ENCODE assay signal across 26 mouse cellular contexts in the genomic region with DNA sequence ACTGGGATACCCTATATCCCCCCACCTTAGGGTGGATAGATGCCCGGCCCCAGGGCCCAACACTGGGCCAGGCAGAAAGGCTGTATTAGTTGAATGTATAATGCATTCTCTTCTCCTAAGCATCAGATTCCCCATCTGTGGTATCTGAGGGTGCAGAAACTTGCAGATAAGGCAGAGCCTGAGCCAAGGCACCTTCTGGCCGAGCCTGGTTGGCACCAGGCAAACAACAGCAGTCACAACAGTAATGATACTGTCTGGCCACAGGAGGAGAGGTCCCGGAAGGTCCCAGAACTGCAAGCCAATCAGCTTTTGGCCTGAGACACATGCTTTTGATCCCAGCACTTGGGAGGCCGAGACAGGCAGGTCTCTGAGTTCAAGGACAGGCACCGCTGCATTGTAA. TPM values are rescaled to one million over a fixed set of nuclear protein-coding genes. Genes with fewer than 3 reads are reported as not detected.
"Had no signal": no experiment of that assay in that cellular context is flagged by ENCODE, and none has a peak within 500 bp of the region (broad histone marks: within the 10 kb centered on the region; RNA-seq: fewer than 3 reads in every experiment).

No protein-coding gene starts in this region.

- DNase-seq: cerebellum, adult 2 months; cerebellum, adult 8-10 months; cerebellum, adult 9-11 months; cerebellum, postnatal 10 days; cerebellum, postnatal 14 days; cerebellum, postnatal 25 days; cerebellum, postnatal 36 days; embryo, embryonic 11 days; forebrain, postnatal 0 days; gastrocnemius, adult 2 months; gastrocnemius, postnatal 10 days; gastrocnemius, postnatal 14 days; gastrocnemius, postnatal 25 days; gastrocnemius, postnatal 36 days; heart, adult 11 months; heart, adult 18-20 months; heart, adult 2 months had no signal

- ATAC-seq: forebrain, embryonic 13.5 days; forebrain, embryonic 14.5 days; forebrain, embryonic 15.5 days; forebrain, embryonic 16.5 days; forebrain, postnatal 0 days had no signal

RNA-seq across cellular contexts. Expression of gene Onecut3, which starts 38.9 kb away (rescaled TPM):
- total RNA-seq: common myeloid progenitor, adult 5-6 weeks; gastrocnemius, adult 18-20 months; gastrocnemius, adult 2 months; gastrocnemius, adult 8-10 months; gastrocnemius, postnatal 10 days; gastrocnemius, postnatal 14 days; gastrocnemius, postnatal 25 days; gastrocnemius, postnatal 36 days; gastrocnemius, postnatal 4 days; granulocyte monocyte progenitor cell, adult 5-6 weeks had no signal
